Mouse (Mus musculus) embryonic fibroblast, embryonic 13.5 days (primary cell): Measurements from ENCODE around the gene Dock4. TPM values are rescaled to one million over a fixed set of nuclear protein-coding genes. Genes with fewer than 3 reads are reported as not detected.

Experiments used
- H3K27ac ChIP-seq: 2 replicates; pipeline ENCODE4 v1.5.1; 2012; ENCODE audit warnings: low read length, control low read depth, inconsistent platforms; ENCODE audit not compliant: insufficient read depth
- H3K4me1 ChIP-seq: 2 replicates; pipeline ENCODE4 v1.6.1; 2011; ENCODE audit warnings: low read length; ENCODE audit not compliant: control insufficient read depth, insufficient read depth
- H3K4me3 ChIP-seq: 2 replicates; pipeline ENCODE4 v1.5.1; 2011; ENCODE audit warnings: mild to moderate bottlenecking, control low read depth, low read length; ENCODE audit not compliant: insufficient read depth
- CTCF ChIP-seq: IDR thresholded peaks from 2 replicates; pipeline ENCODE4 v1.5.1; 2011; ENCODE audit warnings: mild to moderate bottlenecking, control low read depth, low read length, moderate library complexity, borderline replicate concordance; ENCODE audit not compliant: insufficient read depth
- POLR2A ChIP-seq: IDR thresholded peaks from 2 replicates; pipeline ENCODE4 v1.6.1; 2011; ENCODE audit warnings: low read depth, mild to moderate bottlenecking, control low read depth, low read length, moderate library complexity
- polyA plus RNA-seq: library from polyadenylated mRNA; stranded (reverse); fragments of >200 nt; gene quantifications from 2 replicates; pipeline ENCODE4 v1.2.4, GENCODE M21; 2011; ENCODE audit warnings: low read depth; ENCODE audit not compliant: missing spikeins, insufficient read length

Dock4 gene
- polyA plus RNA-seq, 1 experiment, result 12.7 TPM

DNA sequence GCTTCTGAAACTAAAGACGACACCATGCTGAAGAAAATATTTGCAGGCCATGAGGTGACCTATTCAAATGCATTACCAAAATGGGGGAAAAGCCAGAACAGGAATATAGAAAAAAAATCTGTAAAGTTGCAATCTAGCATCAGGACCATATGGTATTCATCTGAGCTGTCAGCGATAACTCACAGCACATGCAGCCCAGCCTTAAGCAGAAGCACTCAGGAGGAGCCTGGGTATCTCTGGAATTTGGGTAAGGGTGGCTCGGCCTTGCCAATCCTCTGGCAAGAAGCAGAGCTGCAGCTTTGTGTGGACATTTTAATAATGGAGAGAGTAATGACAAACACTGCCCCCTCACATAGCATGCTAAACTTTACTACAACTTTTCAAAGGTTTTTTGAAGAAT is 15.8 kb upstream of the Dock4 start:
- no peak for TF ChIP-seq POLR2A
- no peak for TF ChIP-seq CTCF
- Histone ChIP-seq H3K4me3 (no peak overlapping the region), H3K27ac (no peak overlapping the region), H3K4me1 (peaks cover 3% of the 10 kb centered on the region)

DNA sequence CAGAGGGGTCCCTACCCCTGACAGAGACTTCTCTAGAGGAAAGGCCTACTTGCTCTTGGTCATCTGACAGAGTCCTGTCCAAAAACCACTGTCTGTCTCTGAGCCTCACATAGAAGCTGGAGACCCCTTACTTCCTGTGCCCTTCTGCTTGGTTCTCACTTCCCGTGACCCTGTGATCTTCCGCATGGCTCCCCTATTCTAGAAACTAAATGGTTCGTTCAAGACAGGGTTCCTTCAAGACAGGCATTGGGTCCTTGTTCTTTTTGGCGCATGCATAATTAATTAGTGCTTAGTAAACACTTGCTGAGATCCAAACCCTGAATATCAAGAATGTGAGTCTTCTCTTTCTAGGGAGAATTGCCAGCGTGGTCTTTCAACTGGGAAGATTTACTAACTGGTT is 14.7 kb upstream of the Dock4 start:
- no peak for TF ChIP-seq POLR2A
- TF ChIP-seq CTCF, result no peak
- Histone ChIP-seq H3K27ac (no peak overlapping the region), H3K4me3 (no peak overlapping the region), H3K4me1 (peaks cover 3% of the 10 kb centered on the region)

DNA sequence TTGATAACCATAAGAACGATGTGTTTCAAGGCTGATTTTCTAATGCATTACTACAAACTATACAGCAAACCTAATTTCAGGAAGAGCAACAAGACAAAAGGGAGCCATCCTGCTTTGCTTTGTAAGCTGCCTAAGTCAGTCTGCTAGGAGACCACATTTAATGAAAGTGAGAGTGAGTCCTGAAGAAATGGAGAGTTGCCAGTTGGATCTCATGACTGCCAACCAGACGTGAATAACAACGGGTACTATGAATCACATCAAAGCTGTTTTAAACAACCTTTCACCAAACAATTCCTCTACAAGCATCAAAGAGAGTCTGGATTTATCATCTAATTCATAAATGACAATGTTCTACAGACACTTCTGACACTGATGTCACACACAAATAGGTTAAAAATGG is 11.7 kb upstream of the Dock4 start:
- peaks cover 3% of the 10 kb centered on the region for H3K4me1 ChIP-seq
- H3K27ac ChIP-seq, result no peak overlapping the region
- no peak overlapping the region for H3K4me3 ChIP-seq
- TF ChIP-seq POLR2A (no peak), CTCF (no peak)

DNA sequence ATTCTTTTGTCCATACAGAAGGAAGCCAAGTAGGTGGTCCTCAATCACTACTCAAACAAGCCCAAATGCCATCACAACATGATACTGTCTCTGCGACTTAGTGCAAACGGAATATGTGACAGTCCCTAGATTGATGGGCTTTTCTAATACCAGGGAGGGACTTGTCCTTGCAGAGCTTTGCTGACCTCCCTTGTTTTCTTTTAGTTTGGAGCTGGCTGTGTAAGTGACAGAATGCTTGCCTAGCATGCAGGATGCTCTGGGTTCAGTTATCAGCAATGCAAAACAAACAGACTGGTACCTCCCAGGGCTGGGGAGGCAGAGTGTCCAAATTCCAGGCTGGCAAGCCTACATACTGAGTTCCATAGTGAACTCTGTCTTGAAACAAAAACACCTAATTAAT is 7.7 kb upstream of the Dock4 start:
- peaks cover 3% of the 10 kb centered on the region for H3K4me1 ChIP-seq
- H3K27ac ChIP-seq, result no peak overlapping the region
- H3K4me3 ChIP-seq, result no peak overlapping the region
- TF ChIP-seq POLR2A, result no peak
- no peak for TF ChIP-seq CTCF

DNA sequence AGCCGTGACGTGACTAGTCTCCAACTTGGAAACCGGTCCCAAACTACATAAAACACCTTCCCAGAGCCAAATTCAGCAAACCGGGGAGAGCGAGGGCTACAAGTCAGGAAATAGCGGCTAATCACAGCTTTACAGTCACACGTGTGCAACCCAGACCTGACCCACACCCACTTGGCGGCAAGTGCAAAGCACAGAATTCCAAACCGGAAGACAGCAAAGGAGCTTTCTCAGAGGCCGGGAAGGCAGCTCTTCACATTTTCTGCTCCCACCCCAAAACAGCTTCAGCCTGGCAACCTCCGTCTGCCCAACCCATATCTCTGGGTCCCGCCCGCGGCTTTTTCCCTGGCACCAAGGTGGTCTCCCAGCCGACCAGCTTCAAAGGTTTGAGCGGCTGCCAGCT is 546 bp upstream of the Dock4 start:
- TF ChIP-seq POLR2A (no peak; the same call in 1 of the 2 replicates), CTCF (no peak)
- Histone ChIP-seq H3K4me1 (no peaks in the 10 kb centered on the region; the same call in 1 of the 2 replicates), H3K27ac (no peak overlapping the region), H3K4me3 (peak overlapping the region; percentile 88)

DNA sequence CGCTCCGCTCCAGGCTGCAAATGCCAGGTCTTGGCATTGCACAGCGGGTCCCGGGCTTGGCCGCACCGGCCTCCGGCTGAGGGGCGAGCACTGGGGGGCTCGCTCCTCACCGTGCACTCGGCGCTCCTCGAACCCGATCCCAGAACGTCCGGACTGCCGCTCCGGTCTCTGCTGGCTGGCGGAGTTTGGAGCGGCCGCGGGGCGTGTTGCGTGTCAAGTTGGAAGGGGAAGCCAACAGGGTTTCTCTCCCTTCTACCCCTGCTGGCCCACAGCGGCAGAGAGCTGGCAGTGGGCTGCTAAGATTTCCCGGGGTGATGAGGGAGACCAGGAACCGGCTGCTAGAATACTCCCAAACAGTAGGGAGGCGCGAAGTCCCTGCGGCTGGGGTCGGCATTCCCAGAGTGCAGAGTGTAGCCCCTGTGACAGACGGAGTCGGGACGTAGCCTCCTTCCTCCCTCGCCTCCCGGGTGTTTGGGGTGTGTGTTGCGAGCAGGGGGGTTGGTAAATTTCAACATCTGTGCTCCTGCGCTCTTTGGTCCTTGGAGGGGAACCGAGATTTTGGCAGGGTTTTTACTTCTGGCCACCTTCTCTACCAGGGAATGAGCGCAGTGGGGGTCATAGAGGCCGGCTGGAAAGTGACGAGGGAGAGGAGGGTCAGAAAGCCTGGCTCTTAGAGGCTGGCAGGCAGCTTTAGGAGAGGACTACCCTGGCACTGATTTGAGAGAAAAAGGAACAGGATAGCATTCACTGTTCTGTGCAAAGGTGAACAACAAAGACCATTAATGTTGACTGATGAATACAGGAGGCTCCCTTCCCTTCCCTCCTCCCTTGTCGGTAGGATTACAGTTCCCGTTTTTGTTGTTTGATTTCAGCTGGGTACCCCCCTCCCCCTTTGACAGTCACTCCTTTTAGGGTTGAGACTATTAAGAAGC is 964 bp downstream of the Dock4 start:
- TF ChIP-seq CTCF (no peak), POLR2A (no peak)
- Histone ChIP-seq H3K4me1 (no peaks in the 10 kb centered on the region; the same call in 1 of the 2 replicates), H3K4me3 (peak overlapping the region; percentile 79), H3K27ac (peak overlapping the region; percentile 18; the same call in 1 of the 2 replicates)

DNA sequence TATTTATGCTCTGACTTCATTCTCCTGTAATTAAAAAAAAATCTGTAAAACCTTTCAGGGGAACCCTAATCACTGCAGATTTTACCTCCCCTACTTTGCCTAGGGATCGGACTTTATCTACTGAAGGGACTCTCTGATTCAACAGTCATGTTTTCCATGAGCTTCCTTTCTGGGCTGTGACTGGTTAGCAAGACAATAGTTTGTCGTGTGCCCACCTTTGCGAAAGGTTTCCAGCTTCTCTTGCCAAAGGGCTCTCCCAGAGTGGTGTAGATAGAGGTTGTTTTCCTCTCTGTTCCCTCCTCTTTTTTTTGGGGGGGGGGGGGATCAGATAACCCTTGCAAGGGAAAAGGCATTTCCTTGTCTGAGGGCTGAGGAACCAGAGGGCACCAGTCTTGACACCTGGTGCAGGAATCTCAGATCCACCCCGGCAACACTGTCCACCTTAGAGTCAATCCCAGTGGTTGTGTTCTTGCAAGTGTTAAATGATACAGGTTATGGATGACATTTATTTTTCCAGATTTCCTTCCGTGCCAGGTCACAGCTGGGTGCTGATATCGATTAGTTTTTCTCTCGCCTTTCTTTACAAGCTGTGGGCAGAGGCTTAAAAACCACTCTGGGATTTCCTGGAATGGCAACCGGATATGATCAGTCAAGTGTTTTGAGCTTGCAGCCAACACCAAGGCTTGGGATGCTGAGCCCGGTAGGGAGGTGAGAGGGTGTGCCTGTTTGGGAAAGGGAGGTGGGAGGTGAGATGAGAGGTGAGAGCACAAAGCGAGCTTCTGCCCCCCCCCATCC is 2.0 kb downstream of the Dock4 start:
- Histone ChIP-seq H3K4me3 (peak overlapping the region; percentile 79; the same call in 1 of the 2 replicates), H3K4me1 (no peaks in the 10 kb centered on the region; the same call in 1 of the 2 replicates), H3K27ac (no peak overlapping the region)
- TF ChIP-seq CTCF (no peak), POLR2A (no peak)

DNA sequence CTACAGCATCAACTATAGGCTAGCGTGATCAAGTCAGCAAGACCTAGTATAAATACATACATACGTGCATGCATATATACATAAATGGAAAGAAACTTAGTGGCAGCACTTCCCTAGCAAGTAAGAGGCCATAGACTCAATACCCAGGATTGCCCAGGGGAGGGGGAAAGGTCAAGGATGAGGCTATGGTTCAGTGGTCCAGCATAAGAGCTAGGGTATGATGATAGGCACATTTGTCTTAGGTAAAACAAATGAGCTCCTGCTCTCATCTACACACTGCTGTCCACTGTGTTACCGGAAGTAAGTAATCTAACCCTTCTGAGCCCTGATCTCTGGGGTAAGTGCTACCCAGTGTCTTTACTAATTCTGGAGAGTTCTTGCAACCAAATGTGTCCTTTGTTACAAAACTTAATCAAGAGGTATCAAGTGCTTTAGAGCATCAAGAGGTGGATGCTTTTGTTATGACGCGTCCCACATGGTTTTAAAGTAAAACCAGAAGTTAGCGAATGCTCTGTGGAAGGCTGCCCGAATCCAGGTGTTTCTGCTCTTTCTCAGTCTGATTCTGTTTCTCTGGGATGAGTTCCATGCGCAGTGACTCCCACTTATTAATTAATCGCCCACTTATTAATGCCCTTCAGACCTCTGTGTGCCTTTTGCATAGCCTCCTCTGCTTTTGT is 3.5 kb downstream of the Dock4 start:
- TF ChIP-seq CTCF (no peak), POLR2A (no peak)
- Histone ChIP-seq H3K4me3 (no peak overlapping the region), H3K4me1 (no peaks in the 10 kb centered on the region; the same call in 1 of the 2 replicates), H3K27ac (no peak overlapping the region)

DNA sequence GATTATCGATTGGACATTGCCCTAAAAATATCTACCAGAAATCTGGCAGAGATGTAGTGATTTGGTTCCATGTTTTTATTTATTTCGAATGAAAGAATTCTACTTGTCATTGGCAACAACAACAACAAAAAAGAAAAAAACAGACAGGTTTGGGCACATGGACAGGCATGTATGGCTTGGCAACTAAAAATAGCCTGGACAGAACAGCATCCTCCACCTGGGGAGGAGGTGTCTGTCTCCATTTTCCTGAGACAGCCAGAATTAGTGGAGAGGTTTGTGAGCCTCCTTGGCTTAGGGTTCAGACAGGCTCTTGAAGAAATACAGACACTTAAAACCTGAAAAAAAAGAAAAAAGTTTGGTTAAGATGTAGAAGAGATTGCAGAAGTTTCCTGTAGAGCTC is 10.8 kb downstream of the Dock4 start:
- TF ChIP-seq POLR2A, result no peak
- no peak overlapping the region for H3K4me3 ChIP-seq
- H3K4me1 ChIP-seq, result no peaks in the 10 kb centered on the region
- no peak overlapping the region for H3K27ac ChIP-seq
